Mouse (Mus musculus) heart, postnatal 0 days (tissue): ENCODE results near the gene Hsd17b13.

Experiments
- CTCF ChIP-seq: IDR thresholded peaks from 2 replicates; pipeline ENCODE4 v1.5.1; 2016; ENCODE audit warnings: antibody characterized with exemption, control low read depth, low read depth
- EP300 ChIP-seq: IDR thresholded peaks from 2 replicates; pipeline ENCODE4 v1.6.1; 2016; ENCODE audit warnings: antibody characterized with exemption, low read depth

DNA sequence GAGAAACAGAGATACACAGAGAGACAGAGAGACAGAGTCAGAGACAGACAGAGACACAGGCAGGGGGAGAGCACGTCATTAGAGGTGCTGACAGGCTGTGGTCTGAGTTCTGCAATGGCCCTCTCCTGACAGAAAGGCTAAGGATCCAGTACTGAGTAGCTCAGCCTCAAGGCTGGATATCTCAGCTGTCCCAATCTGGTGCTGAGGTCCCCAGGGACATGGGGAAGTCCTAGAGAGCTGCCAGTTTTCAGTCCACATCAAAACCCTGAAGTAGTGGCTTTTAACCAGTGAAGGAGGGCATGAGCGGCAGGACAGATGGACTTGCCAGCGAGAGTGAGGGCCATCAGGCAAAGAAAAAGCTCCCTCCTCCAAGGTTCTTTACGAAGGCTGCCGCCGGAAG lies 54.1 kb downstream of the Hsd17b13 start:
- TF ChIP-seq CTCF (no peak), EP300 (no peak)
